Comparison of ENCODE assay signal across 26 mouse cellular contexts in the genomic region with DNA sequence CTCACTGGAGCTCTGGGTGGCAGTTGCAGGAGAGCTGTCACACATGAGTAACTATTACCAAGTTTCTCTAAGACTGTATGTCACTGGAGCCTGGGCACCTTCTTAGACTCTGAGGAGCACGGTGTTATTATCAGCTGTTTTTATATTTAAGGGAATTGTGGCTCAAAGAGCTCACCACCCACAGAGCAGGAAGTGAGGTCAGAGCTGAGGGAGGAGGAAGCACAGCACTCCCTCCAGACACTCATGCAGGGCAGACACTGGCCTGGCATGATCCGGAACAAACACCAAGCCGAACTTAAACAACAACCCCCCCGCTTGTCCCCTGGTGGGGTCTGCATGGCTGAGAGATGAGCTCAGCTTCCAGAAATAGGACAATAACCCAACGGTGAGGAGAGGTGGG. TPM values are rescaled to one million over a fixed set of nuclear protein-coding genes. Genes with fewer than 3 reads are reported as not detected.
A peak's percentile ranks its signal among the peaks of the same experiment; 100 is the strongest.
DNase-seq lines count a peak whose midpoint lies in the region; ATAC-seq and TF ChIP-seq lines count a peak whose summit lies in the region.
"Had no signal": no experiment of that assay in that cellular context is flagged by ENCODE, and none has a peak within 500 bp of the region (broad histone marks: within the 10 kb centered on the region; RNA-seq: fewer than 3 reads in every experiment).

No protein-coding gene starts in this region.

- no peaks in the 10 kb centered on the region for H3K36me3 ChIP-seq in forebrain, embryonic 15.5 days
- no peaks in the 10 kb centered on the region for H3K36me3 ChIP-seq in forebrain, embryonic 11.5 days (ENCODE audit: control insufficient read depth, insufficient read depth, low read length)
- no peaks in the 10 kb centered on the region for H3K36me3 ChIP-seq in hindbrain, postnatal 0 days (ENCODE audit: insufficient read depth, low read length)
- no peaks in the 10 kb centered on the region for H3K36me3 ChIP-seq in hindbrain, embryonic 11.5 days (ENCODE audit: control insufficient read depth, insufficient read depth, low read length)
- H3K36me3 ChIP-seq: embryonic facial prominence, embryonic 15.5 days; limb, embryonic 15.5 days; neural tube, embryonic 12.5 days had no signal

- no peak overlapping the region for H3K9ac ChIP-seq in forebrain, embryonic 15.5 days (replicated peaks)
- H3K9ac ChIP-seq in forebrain, embryonic 11.5 days (ENCODE audit: low read length) = no peak overlapping the region
- H3K9ac ChIP-seq in hindbrain, postnatal 0 days (replicated peaks; ENCODE audit: low read length) = no peak overlapping the region
- no peak overlapping the region for H3K9ac ChIP-seq in hindbrain, embryonic 11.5 days (ENCODE audit: low read depth, low read length)
- H3K9ac ChIP-seq: embryonic facial prominence, embryonic 15.5 days; limb, embryonic 15.5 days; neural tube, embryonic 12.5 days had no signal

- 72% methylated on average over 5 of the region's 5 CpGs for WGBS in forebrain, embryonic 15.5 days
- 81% methylated on average over 5 of the region's 5 CpGs for WGBS in forebrain, embryonic 11.5 days
- WGBS in hindbrain, postnatal 0 days = 47% methylated on average over 5 of the region's 5 CpGs
- WGBS in hindbrain, embryonic 11.5 days = 77% methylated on average over 5 of the region's 5 CpGs
- 54% methylated on average over 5 of the region's 5 CpGs for WGBS in olfactory bulb, adult 2 months

- TF ChIP-seq CTCF in hindbrain, postnatal 0 days (IDR thresholded peaks at IDR 0.05; ENCODE audit: low read depth) = no peak
- TF ChIP-seq CTCF in olfactory bulb, adult 2 months (IDR thresholded peaks at IDR 0.05; ENCODE audit: insufficient read depth, low read depth, low read length) = no peak

- peaks cover 54% of the 10 kb centered on the region for H3K4me1 ChIP-seq in forebrain, embryonic 15.5 days
- H3K4me1 ChIP-seq in forebrain, embryonic 11.5 days (replicated peaks; ENCODE audit: control insufficient read depth, insufficient read depth, low read length) = peaks cover 14% of the 10 kb centered on the region
- H3K4me1 ChIP-seq in hindbrain, postnatal 0 days (ENCODE audit: insufficient read depth, low read length) = peaks cover 37% of the 10 kb centered on the region
- H3K4me1 ChIP-seq in hindbrain, embryonic 11.5 days (replicated peaks; ENCODE audit: control insufficient read depth, insufficient read depth, low read length) = peaks cover 14% of the 10 kb centered on the region
- H3K4me1 ChIP-seq in olfactory bulb, adult 2 months (ENCODE audit: control insufficient read depth, insufficient read depth, low read length) = peaks cover 55% of the 10 kb centered on the region

- TF ChIP-seq POLR2A in olfactory bulb, adult 2 months (IDR thresholded peaks at IDR 0.05; ENCODE audit: insufficient read depth, low read depth, low read length) = no peak

- DNase-seq in forebrain, embryonic 11.5 days (ENCODE audit: low spot score) = no peak
- no peak for DNase-seq in hindbrain, postnatal 0 days (ENCODE audit: low spot score)
- no peak for DNase-seq in hindbrain, embryonic 11.5 days (ENCODE audit: low spot score)
- DNase-seq in lung, postnatal 10 days = peak; percentile 19
- no peak for DNase-seq in lung, adult 18-20 months
- DNase-seq: adrenal gland, postnatal 25 days; cerebellum, adult 11-12 months; cerebellum, postnatal 14 days; embryo, embryonic 11 days; gastrocnemius, postnatal 25 days; heart, adult 2 months; heart, postnatal 14 days; kidney, adult 8-10 months; right cerebral cortex, postnatal 14 days; thymus, postnatal 36 days had no signal

- no peak overlapping the region for H3K4me3 ChIP-seq in forebrain, embryonic 15.5 days
- no peak overlapping the region for H3K4me3 ChIP-seq in forebrain, embryonic 11.5 days (ENCODE audit: low read depth, low read length)
- H3K4me3 ChIP-seq in hindbrain, postnatal 0 days (ENCODE audit: low read length) = no peak overlapping the region
- no peak overlapping the region for H3K4me3 ChIP-seq in hindbrain, embryonic 11.5 days (ENCODE audit: low read depth, low read length)
- H3K4me3 ChIP-seq in olfactory bulb, adult 2 months (ENCODE audit: insufficient read depth, low read depth, low read length) = no peak overlapping the region
- H3K4me3 ChIP-seq: embryonic facial prominence, embryonic 15.5 days; heart, adult 2 months; limb, embryonic 15.5 days; neural tube, embryonic 12.5 days had no signal

- ATAC-seq in forebrain, embryonic 15.5 days (replicated peaks) = no peak
- no peak for ATAC-seq in forebrain, embryonic 11.5 days (replicated peaks; ENCODE audit: low FRiP score)
- ATAC-seq in hindbrain, postnatal 0 days = no peak
- no peak for ATAC-seq in hindbrain, embryonic 11.5 days (ENCODE audit: low FRiP score)
- no peak for ATAC-seq in CD4-positive, CD25-positive, alpha-beta regulatory T cell, adult 4 months
- ATAC-seq: inflammation-experienced regulatory T-cells, adult 6 months had no signal

- H3K4me2 ChIP-seq in forebrain, embryonic 15.5 days (replicated peaks) = no peak overlapping the region
- no peak overlapping the region for H3K4me2 ChIP-seq in forebrain, embryonic 11.5 days (ENCODE audit: low read depth, low read length, severe bottlenecking)
- no peak overlapping the region for H3K4me2 ChIP-seq in hindbrain, postnatal 0 days (ENCODE audit: low read depth, low read length)
- no peak overlapping the region for H3K4me2 ChIP-seq in hindbrain, embryonic 11.5 days (replicated peaks; ENCODE audit: low read depth, low read length)
- H3K4me2 ChIP-seq: embryonic facial prominence, embryonic 15.5 days; limb, embryonic 15.5 days; midbrain, embryonic 11.5 days; neural tube, embryonic 12.5 days had no signal

- H3K9me3 ChIP-seq in forebrain, embryonic 15.5 days = no peaks in the 10 kb centered on the region
- H3K9me3 ChIP-seq in forebrain, embryonic 11.5 days (ENCODE audit: control insufficient read depth, low read length) = no peaks in the 10 kb centered on the region
- H3K9me3 ChIP-seq in hindbrain, postnatal 0 days (ENCODE audit: low read length) = no peaks in the 10 kb centered on the region
- H3K9me3 ChIP-seq in hindbrain, embryonic 11.5 days (ENCODE audit: control insufficient read depth, low read length) = no peaks in the 10 kb centered on the region
- H3K9me3 ChIP-seq: embryonic facial prominence, embryonic 15.5 days; limb, embryonic 15.5 days; neural tube, embryonic 12.5 days had no signal

- H3K27ac ChIP-seq in forebrain, embryonic 15.5 days (replicated peaks) = peak overlapping the region; percentile 42; the same call in 1 of the 2 replicates
- H3K27ac ChIP-seq in forebrain, embryonic 11.5 days (ENCODE audit: low read depth, low read length) = no peak overlapping the region
- peak overlapping the region; percentile 58; the same call in 1 of the 2 replicates for H3K27ac ChIP-seq in hindbrain, postnatal 0 days
- H3K27ac ChIP-seq in hindbrain, embryonic 11.5 days (ENCODE audit: low read depth, low read length) = no peak overlapping the region
- H3K27ac ChIP-seq in olfactory bulb, adult 2 months (ENCODE audit: insufficient read depth, low read depth, low read length) = peak overlapping the region; percentile 56
- H3K27ac ChIP-seq: embryonic facial prominence, embryonic 15.5 days; heart, adult 2 months; limb, embryonic 15.5 days; macrophage; neural tube, embryonic 12.5 days had no signal

- no peaks in the 10 kb centered on the region for H3K27me3 ChIP-seq in forebrain, embryonic 15.5 days
- no peaks in the 10 kb centered on the region for H3K27me3 ChIP-seq in forebrain, embryonic 11.5 days (ENCODE audit: control insufficient read depth, insufficient read depth, low read length)
- no peaks in the 10 kb centered on the region for H3K27me3 ChIP-seq in hindbrain, postnatal 0 days (ENCODE audit: insufficient read depth, low read length)
- no peaks in the 10 kb centered on the region for H3K27me3 ChIP-seq in hindbrain, embryonic 11.5 days (ENCODE audit: control insufficient read depth, insufficient read depth, low read length)
- H3K27me3 ChIP-seq: CH12.LX; embryonic facial prominence, embryonic 15.5 days; neural tube, embryonic 12.5 days had no signal

RNA-seq across cellular contexts. Expression of a gene that starts 51.7 kb away (rescaled TPM):
- 33.1 and 33.3 TPM in 2 replicates for polyA plus RNA-seq in forebrain, embryonic 15.5 days (2015; fragmentation: Nextera tagmentation; extraction: Ambion mirVana)
- polyA plus RNA-seq in forebrain, embryonic 11.5 days (2014; fragmentation: Nextera tagmentation; extraction: Ambion mirVana) = 4.8 and 5.8 TPM in 2 replicates
- 80.1 and 93.5 TPM in 2 replicates for total RNA-seq in hindbrain, postnatal 0 days (2014; rRNA removed)
- polyA plus RNA-seq in hindbrain, postnatal 0 days (2015; fragmentation: Nextera tagmentation; extraction: Ambion mirVana) = 39.5 and 43.5 TPM in 2 replicates
- 4.9 and 5.1 TPM in 2 replicates for polyA plus RNA-seq in hindbrain, embryonic 11.5 days (2014; fragmentation: Nextera tagmentation; extraction: Ambion mirVana)
- polyA plus RNA-seq in olfactory bulb, adult 2 months (2012; ENCODE audit: insufficient read depth, insufficient read length, low replicate concordance, missing spikeins) = 99.7 TPM in 1 of 2 replicates, not detected in the other
- not detected for polyA plus RNA-seq in CD4-positive, CD25-positive, alpha-beta regulatory T cell, adult 4 months (2017; shearing (Covaris generic))
- total RNA-seq: CH12.LX; gastrocnemius, postnatal 25 days; MEL had no signal
- polyA plus RNA-seq: macrophage had no signal

Comparison
In these comparisons a context has a peak if more than half of its experiments do, and no peak if none do; other contexts are left out.
1. H3K27ac ChIP-seq: peak in forebrain, embryonic 15.5 days (single experiment), hindbrain, postnatal 0 days (single experiment) and olfactory bulb, adult 2 months (single experiment); none in forebrain, embryonic 11.5 days (single experiment) and hindbrain, embryonic 11.5 days (single experiment).